Mouse (Mus musculus) limb, embryonic 11.5 days (tissue): ENCODE results near the gene Tenm4. TPM values are rescaled to one million over a fixed set of nuclear protein-coding genes. Genes with fewer than 3 reads are reported as not detected.
A peak's percentile ranks its signal among the peaks of the same experiment; 100 is the strongest.

Experiments used
- ATAC-seq: fragments of 200-750 bp; cut with Nextera tagmentation; 2 replicates; pipeline ENCODE4 v1.8.0; 2017; ENCODE audit warnings: low read depth; ENCODE audit not compliant: insufficient number of reproducible peaks, low FRiP score, low TSS enrichment
- DNase-seq: peaks from one replicate; pipeline ENCODE4 v3.0.0-alpha.2; 2015; ENCODE audit warnings: low spot score
- H3K27ac ChIP-seq: fragments of 300-500 bp; sonication (generic); replicated peaks from 2 replicates; pipeline ENCODE4 v1.5.1; 2014; ENCODE audit warnings: low read depth, mild to moderate bottlenecking, low read length
- H3K27me3 ChIP-seq: fragments of 300-500 bp; sonication (generic); 2 replicates; pipeline ENCODE4 v1.6.1; 2014; ENCODE audit warnings: mild to moderate bottlenecking, low read length, mixed read lengths; ENCODE audit not compliant: control insufficient read depth, insufficient read depth
- H3K36me3 ChIP-seq: fragments of 300-500 bp; sonication (generic); 2 replicates; pipeline ENCODE4 v1.6.1; 2014; ENCODE audit warnings: mild to moderate bottlenecking, low read length, moderate library complexity, mixed read lengths; ENCODE audit not compliant: control insufficient read depth, insufficient read depth
- H3K4me1 ChIP-seq: fragments of 300-500 bp; sonication (generic); 2 replicates; pipeline ENCODE4 v1.6.1; 2014; ENCODE audit warnings: low read length, mixed read lengths; ENCODE audit not compliant: control insufficient read depth, insufficient read depth
- H3K4me2 ChIP-seq: fragments of 300-500 bp; sonication (generic); 2 replicates; pipeline ENCODE4 v1.6.1; 2014; ENCODE audit warnings: low read depth, mild to moderate bottlenecking, moderate library complexity; ENCODE audit not compliant: severe bottlenecking
- H3K4me3 ChIP-seq: fragments of 300-500 bp; sonication (generic); 2 replicates; pipeline ENCODE4 v1.5.1; 2014; ENCODE audit warnings: low read depth, low read length
- H3K9ac ChIP-seq: fragments of 300-500 bp; sonication (generic); 2 replicates; pipeline ENCODE4 v1.6.1; 2014; ENCODE audit warnings: mild to moderate bottlenecking, low read length
- H3K9me3 ChIP-seq: fragments of 300-500 bp; sonication (generic); 2 replicates; pipeline ENCODE4 v1.6.1; 2016; ENCODE audit warnings: low read length; ENCODE audit not compliant: control insufficient read depth
- WGBS: fragments of 180-500 bp; shearing (Covaris S2); extraction: QIAGEN DNeasy Blood & Tissue Kit; methylation state at CpG from one replicate; pipeline ENCODE4 v1.1.7; 2014; 5-methylcytosine and 5-hydroxymethylcytosine counted together
- polyA plus RNA-seq: library from polyadenylated mRNA; unstranded; fragments of >200 nt; fragmentation: Nextera tagmentation; extraction: Ambion mirVana; gene quantifications from 2 replicates; pipeline ENCODE4 v1.2.1, GENCODE M21; 2014

Gene Tenm4
- polyA plus RNA-seq, 1 experiment from 2014 or later, result 43.1 TPM

DNA sequence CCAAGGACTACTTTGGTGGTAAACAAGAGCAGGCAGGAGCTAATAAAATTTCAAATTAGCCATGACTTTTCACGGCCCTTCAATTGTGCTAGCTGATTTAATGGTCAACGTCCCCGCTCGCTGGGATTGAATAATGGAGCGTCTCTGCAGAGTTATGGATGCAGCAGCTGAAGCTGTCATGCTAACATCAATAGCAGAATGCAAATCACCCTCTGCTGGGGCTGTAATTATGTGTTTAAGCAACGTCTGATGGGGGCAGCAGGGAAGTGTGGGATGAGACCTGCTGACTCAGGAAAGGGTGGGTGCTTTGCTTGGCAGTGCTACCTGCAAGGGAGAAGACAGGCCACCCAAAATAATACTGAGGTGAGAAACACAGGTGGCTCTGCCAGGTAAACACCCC is 649.3 kb downstream of the Tenm4 start:
- WGBS, result 15% methylated on average over 6 of the region's 6 CpGs
- Histone ChIP-seq H3K9me3 (no peaks in the 10 kb centered on the region), H3K4me3 (no peak overlapping the region), H3K27me3 (no peaks in the 10 kb centered on the region), H3K9ac (no peak overlapping the region), H3K27ac (no peak overlapping the region), H3K36me3 (no peaks in the 10 kb centered on the region; the same call in 1 of the 2 replicates), H3K4me2 (no peak overlapping the region), H3K4me1 (peaks cover 11% of the 10 kb centered on the region)
- ATAC-seq (no peak), DNase-seq (no peak)

DNA sequence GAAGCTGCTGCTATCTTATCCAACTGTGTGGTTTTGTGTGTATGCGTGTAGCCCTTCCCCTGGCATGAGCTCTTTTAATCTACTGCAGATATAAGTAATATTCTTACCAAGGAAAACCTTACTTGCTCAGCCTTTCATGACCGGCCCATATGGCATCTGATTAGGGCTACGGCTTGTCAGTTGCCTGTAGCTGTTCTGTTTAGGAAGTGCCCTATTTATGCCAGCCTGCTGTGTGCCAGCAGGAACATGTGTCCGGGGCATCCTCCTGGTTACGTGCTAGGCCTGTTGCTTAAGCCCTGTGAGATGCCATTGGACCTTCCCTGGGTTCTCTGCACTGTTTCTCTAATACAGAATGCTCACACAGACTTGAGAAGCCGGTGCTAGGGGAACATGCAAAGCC is 655.1 kb downstream of the Tenm4 start:
- Histone ChIP-seq H3K36me3 (peaks cover 9% of the 10 kb centered on the region; the same call in 1 of the 2 replicates), H3K4me3 (no peak overlapping the region), H3K9me3 (peaks cover 4% of the 10 kb centered on the region; the same call in 1 of the 2 replicates), H3K9ac (no peak overlapping the region), H3K4me2 (no peak overlapping the region), H3K27ac (no peak overlapping the region), H3K4me1 (no peaks in the 10 kb centered on the region), H3K27me3 (no peaks in the 10 kb centered on the region)
- ATAC-seq, result no peak
- WGBS, result 89% methylated on average over 6 of the region's 6 CpGs
- DNase-seq, result no peak

- Histone ChIP-seq H3K4me1 (no peaks in the 10 kb centered on the region), H3K9me3 (peaks cover 4% of the 10 kb centered on the region; the same call in 1 of the 2 replicates), H3K4me2 (no peak overlapping the region), H3K36me3 (peaks cover 9% of the 10 kb centered on the region; the same call in 1 of the 2 replicates), H3K9ac (no peak overlapping the region), H3K4me3 (no peak overlapping the region), H3K27me3 (no peaks in the 10 kb centered on the region), H3K27ac (no peak overlapping the region)
- no peak for ATAC-seq
- no peak for DNase-seq
- 93% methylated on average over 6 of the region's 6 CpGs for WGBS
Observed at GRCm38 (mm10) chr7:96826672-96827071, 655.6 kb downstream of the Tenm4 start.

DNA sequence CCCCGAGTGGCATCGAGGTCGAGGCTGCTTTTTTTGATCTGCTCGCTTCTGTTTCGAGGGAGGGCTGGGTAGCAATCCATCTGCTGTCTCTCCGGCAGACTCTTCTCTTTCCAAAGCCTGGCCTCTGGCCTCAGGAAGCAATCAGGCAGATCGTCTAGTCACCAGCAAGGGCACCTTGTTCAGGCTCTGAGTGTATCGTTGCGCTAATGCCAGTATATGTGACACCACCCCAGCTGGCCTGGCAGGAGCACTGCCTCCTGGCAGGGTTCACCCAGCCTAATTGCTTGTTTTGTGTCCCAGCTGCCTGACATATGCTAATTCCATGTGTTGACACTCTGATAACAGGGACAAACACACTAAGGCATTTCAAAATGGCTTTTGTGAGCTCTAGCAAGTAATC is 661.5 kb downstream of the Tenm4 start:
- no peak for ATAC-seq
- no peak for DNase-seq
- peaks cover 4% of the 10 kb centered on the region; the same call in 1 of the 2 replicates for H3K9me3 ChIP-seq
- H3K4me1 ChIP-seq, result peaks cover 8% of the 10 kb centered on the region
- H3K4me3 ChIP-seq, result no peak overlapping the region
- no peaks in the 10 kb centered on the region for H3K27me3 ChIP-seq
- WGBS, result 6% methylated on average over 9 of the region's 9 CpGs
- no peak overlapping the region for H3K27ac ChIP-seq
- H3K36me3 ChIP-seq, result peaks cover 9% of the 10 kb centered on the region; the same call in 1 of the 2 replicates
- H3K9ac ChIP-seq, result no peak overlapping the region
- no peak overlapping the region for H3K4me2 ChIP-seq

DNA sequence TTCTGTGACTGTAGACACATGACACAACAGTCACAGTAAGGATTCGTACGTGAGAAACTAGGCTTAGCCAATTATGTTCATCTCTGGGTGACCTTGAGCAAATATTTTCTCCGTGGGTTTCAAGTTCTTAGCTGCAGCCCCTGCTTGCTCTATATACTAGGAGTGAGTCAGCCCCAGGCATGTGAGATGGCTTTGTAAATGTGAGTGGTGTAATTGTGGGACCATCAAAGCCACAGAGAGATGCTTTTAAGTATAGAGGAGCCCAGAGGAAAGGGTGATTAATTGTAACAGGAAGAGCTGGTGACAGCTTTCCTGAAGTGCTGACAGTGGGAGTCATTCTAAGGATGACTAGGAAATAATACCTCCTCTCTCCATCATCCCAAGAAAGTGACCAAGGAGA is 662.0 kb downstream of the Tenm4 start:
- no peak overlapping the region for H3K4me2 ChIP-seq
- no peak overlapping the region for H3K27ac ChIP-seq
- H3K4me1 ChIP-seq, result peaks cover 8% of the 10 kb centered on the region
- H3K9me3 ChIP-seq, result peaks cover under 1% of the 10 kb centered on the region; the same call in 1 of the 2 replicates
- H3K9ac ChIP-seq, result no peak overlapping the region
- 40% methylated on average over 3 of the region's 3 CpGs for WGBS
- peaks cover 5% of the 10 kb centered on the region; the same call in 1 of the 2 replicates for H3K36me3 ChIP-seq
- ATAC-seq (no peak), DNase-seq (no peak)
- H3K27me3 ChIP-seq, result no peaks in the 10 kb centered on the region
- no peak overlapping the region for H3K4me3 ChIP-seq

GRCm38 (mm10) chr7:96834681-96835289 is 663.7 kb downstream of the Tenm4 start:
- DNase-seq (peak; percentile 34), ATAC-seq (peak; percentile 74)
- WGBS, result 54% methylated on average over 6 of the region's 6 CpGs
- Histone ChIP-seq H3K9me3 (no peaks in the 10 kb centered on the region), H3K4me3 (no peak overlapping the region), H3K36me3 (0 out of 2 replicates have a peak, but pooled peaks cover 3% of the 10 kb centered on the region), H3K4me2 (no peak overlapping the region), H3K9ac (no peak overlapping the region), H3K27ac (no peak overlapping the region), H3K4me1 (peaks cover 8% of the 10 kb centered on the region), H3K27me3 (no peaks in the 10 kb centered on the region)

GRCm38 (mm10) chr7:96835313-96835712 is 664.3 kb downstream of the Tenm4 start:
- 0 out of 2 replicates have a peak, but pooled peaks have one; percentile 65 for ATAC-seq
- 0 out of 2 replicates have a peak, but pooled peaks cover 3% of the 10 kb centered on the region for H3K36me3 ChIP-seq
- no peak overlapping the region for H3K27ac ChIP-seq

GRCm38 (mm10) chr7:96838271-96838841 is 667.3 kb downstream of the Tenm4 start:
- H3K4me2 ChIP-seq, result no peak overlapping the region
- ATAC-seq, result no peak
- no peak overlapping the region for H3K4me3 ChIP-seq
- DNase-seq, result no peak
- no peaks in the 10 kb centered on the region for H3K27me3 ChIP-seq
- H3K9me3 ChIP-seq, result no peaks in the 10 kb centered on the region
- peaks cover 7% of the 10 kb centered on the region for H3K4me1 ChIP-seq
- no peaks in the 10 kb centered on the region for H3K36me3 ChIP-seq
- no peak overlapping the region for H3K27ac ChIP-seq
- 93% methylated on average over 8 of the region's 8 CpGs for WGBS
- H3K9ac ChIP-seq, result no peak overlapping the region

More at GRCm38 (mm10) chr7:96835313-96835712, 664.3 kb downstream of the Tenm4 start:
- no peaks in the 10 kb centered on the region for H3K9me3 ChIP-seq
- H3K4me3 ChIP-seq, result no peak overlapping the region
- no peaks in the 10 kb centered on the region for H3K27me3 ChIP-seq
- no peak for DNase-seq
- peaks cover 8% of the 10 kb centered on the region for H3K4me1 ChIP-seq
- no peak overlapping the region for H3K9ac ChIP-seq
- WGBS, result 46% methylated on average over 2 of the region's 2 CpGs
- H3K4me2 ChIP-seq, result no peak overlapping the region
